Mouse (Mus musculus) inflammation-experienced regulatory T-cells, adult 6 months (primary cell): ENCODE results near the gene Prm1. TPM values are rescaled to one million over a fixed set of nuclear protein-coding genes. Genes with fewer than 3 reads are reported as not detected.
"Not testable (repeated sequence)": the region's sequence is repeated elsewhere in the genome, so short reads cannot be mapped to it uniquely, and the experiment has no call there.

Experiments
- ATAC-seq: one replicate; pipeline ENCODE4 v1.8.0; 2017
- polyA plus RNA-seq, 3 experiments: library from polyadenylated mRNA; unstranded; fragments of 100-300 nt; shearing (Covaris generic); gene quantifications; one replicate each; pipeline ENCODE4 v1.2.1; 2017

The Prm1 gene
- polyA plus RNA-seq = 1 to 10 TPM in 1 of 3 experiments, not detected in 2; 1.1 TPM

DNA sequence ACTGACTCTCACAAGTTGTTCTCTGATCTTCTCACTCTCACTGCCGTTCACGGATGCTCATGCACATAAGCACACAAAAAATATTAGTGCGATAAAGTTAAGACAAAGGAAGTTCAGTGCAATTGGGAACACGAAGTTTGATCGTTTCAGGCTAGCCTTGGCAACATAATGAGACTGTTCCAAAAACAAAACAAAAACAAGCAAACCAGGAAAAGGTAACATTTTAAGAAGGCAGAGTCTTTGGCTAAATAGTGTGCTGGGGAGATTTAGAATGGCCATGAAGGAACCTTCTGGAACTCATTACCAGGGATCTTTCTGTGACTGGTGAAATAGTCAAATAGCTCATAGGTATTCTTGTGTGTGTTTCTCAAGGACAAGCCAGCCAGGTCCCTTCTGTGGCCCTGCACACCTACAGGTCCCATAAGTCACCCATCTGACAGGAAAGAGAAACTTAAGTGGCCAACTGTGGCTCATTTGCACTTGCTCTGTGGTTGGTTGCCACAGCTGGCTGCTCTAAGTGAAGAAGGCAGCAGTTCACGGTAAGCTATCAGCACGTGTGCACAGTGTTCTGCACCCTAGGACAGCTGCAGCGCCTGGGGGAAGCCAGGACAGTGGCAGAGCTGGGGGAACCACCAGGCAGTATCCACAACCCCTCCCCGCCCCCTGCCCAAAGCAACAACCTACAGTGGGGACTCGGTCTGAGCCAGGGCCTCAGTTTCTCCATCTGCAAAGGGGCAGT is at the start of gene Prm1:
TSS of gene Prm1 (minus strand) at position 51 of the 739 bp plus-strand sequence.
- ATAC-seq = no peak

DNA sequence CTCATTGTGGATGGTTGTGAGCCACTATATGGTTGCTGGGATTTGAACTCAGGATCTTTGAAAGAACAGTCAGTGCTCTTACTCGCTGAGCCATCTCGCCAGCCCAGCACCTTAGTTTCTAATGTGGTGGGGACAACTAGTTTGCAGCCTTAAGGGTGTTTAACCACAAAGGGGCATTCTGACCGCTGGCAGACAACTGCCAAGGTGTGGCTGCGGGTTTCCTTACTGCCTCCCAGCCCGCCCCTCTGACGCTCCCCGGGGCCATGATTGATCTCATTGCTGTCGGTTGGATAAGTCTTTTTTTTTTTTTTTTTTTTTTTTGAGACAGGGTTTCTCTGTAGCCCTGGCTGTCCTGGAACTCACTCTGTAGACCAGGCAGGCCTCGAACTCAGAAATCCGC is 46.6 kb upstream of the Prm1 start:
- not testable (repeated sequence) for ATAC-seq

DNA sequence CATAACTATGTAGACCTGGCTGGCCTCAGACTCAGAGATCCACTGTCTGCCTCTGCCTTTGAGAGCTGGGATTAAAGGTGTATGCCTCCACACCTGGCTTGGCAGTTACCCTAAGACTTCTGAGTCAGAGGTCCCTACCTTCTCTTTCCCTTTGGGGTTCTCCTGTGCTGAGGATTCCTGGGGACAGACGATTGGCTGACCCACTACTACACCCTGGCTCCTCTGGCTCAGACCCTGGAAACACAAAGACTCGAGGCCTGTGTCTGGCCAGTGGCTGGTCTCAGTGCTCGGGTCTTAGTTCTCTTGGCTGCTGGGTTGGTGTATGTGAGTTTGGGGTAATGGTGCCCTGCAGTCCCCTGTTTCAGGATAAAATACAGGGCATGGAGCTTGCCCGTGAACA is 45.3 kb upstream of the Prm1 start:
- no peak for ATAC-seq

DNA sequence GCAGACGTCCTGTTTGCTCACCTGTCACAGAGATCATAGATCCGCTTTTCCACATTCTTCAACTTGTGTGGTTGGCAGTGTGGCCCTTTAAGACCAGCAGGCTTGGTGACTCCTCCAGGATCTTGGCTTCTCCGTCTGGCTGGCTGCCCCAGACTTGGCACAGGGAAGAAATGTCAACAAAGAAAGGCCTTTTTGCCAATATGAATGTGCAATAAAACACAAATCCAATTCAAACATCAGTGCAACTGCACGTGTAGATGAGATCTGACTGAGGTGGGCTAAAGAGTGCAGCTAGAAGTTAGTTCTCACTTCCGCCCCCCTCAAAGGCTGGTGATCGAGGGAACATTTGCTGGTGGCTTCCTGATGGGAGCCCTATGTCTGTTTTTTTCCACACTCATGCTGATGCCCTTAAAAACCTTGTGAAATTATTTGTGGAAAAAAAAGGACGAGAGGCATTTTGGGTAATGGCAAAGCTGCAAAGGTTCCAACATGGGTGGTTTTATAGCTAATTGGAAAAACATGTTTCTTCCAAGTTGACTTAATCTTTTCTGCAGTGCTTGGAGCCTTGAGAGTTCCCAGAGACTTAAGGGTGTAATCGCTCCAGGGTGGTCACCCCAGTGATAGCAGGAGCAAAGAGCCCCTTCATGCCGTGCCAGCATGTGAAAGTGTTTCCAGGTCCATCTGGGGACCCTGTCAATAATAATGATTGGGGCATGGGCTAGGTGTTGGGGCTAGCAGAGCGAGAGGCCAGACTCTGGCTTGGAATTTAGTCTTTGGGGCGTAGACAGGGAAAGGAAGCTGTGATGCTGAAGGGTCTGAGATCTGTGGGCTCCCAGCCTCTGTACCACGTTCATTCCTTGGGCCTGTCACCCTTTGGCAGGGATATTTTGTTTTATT is 44.6 kb upstream of the Prm1 start:
- no peak for ATAC-seq

DNA sequence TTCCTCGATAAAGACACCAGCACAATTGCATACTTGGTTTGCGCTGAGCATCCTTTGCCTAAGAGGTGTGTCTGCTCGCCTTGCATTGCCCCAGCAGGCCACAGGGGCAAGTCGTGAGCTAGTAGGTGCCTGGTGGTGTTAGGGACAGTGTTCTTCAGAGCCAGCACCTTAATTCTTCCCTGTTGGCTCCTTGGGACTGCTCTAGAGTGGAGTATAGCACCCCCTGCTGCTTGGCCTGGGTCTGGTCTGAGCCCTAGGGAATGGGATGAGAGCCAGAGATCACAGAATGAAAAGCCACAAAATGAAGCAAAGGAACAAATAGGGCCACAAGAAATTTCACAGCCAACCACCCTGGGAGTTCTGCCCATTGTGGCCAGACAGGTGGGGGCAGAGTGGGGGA is 40.9 kb upstream of the Prm1 start:
- peak; percentile 26 for ATAC-seq

DNA sequence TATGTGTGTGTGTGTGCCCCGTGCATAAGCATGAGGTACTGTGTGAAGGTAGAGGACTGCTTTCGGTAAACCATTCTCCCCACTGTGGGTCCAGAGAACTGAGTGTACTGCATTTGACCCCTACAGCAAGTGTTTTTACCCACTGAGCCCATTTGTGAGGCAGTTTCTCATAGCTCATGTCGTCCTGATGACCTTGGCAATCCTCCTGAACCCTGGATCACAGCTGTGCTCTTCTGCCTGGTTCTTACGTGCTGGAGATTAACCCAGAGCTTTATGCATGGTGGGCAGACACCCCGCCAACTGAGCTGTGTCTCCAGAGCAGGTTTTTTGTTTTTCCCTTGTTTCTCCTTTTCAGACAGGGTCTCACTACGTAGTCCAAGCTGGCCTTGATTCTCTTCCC is 40.3 kb upstream of the Prm1 start:
- no peak for ATAC-seq

DNA sequence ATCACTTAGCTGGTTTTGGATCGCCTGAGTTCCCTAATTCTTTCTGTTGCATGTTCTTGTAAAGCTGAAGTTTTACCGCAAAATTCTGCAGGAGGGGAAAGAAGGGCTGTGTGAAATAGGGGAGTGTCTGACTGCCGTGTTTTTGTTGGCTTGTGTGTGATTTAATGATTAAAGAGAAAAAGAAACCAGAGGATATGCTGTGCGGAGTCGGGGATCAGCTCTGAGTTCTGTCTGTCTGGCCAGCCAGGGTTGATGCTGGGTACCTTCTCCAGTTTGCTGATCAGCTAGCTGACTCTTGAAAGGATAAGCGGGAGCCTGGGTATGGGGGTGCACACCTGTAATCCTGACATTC is 38.7 kb upstream of the Prm1 start:
- ATAC-seq = peak; percentile 65

DNA sequence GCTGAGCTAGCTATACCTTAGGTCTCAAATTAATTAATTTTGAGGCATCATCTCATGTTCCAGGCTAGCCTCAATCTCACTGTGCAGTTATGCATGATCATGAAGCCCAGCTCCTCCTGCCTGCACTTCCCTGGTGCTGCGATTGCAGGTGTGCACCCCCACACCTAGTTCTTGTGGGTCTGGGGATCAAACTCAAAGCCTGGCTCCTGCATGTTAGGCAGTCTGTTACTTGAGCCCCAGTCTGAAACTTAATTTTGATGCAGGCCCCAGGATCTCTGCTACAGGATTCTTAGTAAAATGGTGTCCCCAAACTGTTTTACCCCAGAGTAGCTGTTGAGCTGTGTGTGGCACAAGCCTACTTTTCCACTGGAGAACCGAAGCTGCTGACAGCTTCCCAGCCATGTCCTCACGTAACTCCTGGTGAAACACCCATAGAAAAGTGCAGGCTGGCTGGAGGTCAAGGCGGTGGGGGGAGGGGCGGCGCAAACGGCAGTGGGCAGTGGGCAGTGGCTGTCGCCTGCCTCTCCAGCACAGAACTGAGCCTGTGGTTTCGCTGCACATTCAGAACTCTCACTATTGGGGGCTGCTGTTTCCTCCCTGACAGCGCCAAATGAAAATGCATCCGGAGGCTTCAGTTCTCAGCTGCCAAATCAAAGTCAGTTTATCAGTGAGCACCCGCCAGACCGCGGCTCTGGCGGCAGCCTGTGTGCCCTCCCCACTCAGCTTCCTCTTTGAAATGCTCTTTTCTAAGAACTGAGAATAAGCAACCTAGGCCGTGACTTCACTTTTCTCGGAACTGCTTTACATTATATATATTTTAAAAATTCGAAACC is 38.1 kb upstream of the Prm1 start:
- peak; percentile 88 for ATAC-seq

DNA sequence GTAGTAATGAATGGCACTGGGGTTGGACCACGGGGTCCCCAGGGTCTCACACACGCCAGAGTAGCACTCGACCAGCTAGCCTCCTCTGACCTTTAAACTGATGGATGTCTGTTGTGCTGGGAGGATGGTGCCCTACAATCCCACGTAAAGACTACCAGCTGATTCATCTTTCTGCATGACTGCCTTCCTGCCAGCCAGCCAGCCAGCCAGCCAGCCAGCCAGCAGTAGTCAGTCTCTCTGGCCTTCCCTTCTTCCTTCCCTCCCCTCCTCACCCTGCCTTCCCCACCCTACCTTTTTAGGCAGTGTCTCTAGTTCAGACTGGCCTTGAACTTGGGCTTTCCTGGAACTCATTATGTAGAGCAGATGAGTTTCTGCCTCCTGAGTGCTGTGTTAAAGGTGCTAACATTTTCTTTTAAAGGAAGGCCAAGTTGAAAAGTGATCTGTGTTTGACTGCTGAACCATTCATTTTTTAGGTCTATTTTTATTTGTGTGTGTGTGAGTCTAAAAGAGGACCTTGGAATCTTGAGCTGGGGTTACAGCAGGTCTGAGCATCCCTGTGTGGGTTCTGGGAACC is 36.7 kb upstream of the Prm1 start:
- no peak for ATAC-seq

DNA sequence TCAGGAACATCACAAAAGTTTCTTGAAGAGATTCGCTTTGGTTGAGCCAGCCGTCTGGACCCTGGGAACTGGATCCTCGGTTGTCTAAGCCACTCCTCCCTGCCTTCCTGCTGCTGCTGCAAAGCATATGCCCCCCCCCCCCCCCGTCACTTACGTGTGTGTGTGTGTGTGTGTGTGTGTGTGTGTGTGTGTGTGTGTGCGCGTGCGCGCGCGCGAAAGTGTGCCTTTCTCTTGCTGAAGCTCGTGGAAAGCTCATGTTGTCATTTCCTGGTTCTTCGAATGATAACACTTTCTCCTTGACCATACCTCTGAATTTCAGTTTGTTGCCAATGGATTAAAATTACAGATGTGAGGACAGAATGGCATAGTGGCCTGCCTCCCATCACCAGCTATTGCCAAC is 34.4 kb upstream of the Prm1 start:
- ATAC-seq = no peak

DNA sequence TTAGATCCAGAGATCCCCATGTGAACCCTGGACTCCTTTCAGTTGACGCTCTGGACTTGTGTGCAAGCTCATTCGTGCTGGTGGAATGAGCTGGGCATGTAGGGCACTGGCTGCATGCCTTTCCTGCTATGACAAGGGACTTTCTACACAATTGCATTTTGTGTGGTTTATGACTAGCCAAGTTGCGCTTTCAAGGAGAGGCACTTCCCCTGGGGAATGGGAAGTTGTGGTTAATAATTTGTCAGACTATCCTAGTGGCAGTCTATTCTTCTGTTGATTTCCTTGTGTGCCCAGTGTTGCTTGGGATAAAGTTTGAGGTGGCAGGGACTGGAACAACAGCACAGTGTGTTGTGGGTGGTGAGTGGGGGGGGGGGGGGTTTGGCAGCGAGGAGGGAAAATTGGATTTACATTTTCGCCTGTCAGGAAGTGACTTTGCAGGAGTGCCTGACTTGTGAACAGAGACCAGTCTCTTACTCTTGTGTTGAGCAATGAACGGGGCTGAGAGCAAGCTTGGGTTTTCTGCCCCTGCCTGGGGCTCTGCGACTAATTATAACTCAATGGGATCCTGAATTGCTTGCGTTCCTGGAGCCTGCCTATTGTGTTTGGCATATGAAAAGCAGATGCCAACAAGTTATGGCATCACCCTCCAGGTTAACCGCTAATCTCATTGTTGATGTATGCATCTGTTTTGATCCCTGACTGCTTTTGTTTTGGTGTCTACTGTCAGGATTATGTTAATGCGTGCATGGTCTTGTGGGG is 33.0 kb upstream of the Prm1 start:
- ATAC-seq = no peak

DNA sequence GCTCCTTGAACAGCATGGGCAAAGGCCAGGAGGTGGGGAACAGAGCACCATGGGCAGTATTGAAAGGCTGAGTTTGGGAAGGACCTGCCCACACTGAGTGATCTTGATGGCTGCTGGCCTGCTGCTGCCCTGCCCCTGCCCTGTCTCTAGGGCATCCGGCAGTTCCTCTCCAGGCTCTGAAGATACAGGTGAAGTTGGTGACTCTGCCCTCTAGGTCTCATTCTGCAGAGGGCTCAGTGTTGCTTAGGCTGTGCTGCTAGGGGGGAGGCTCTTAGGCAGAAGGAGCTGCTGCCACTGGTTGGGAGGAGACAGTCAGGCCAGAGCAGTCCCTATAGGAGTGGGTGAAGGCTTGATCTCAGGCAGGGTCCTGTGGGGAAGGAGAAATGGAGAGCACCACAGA is 32.3 kb upstream of the Prm1 start:
- ATAC-seq = no peak

DNA sequence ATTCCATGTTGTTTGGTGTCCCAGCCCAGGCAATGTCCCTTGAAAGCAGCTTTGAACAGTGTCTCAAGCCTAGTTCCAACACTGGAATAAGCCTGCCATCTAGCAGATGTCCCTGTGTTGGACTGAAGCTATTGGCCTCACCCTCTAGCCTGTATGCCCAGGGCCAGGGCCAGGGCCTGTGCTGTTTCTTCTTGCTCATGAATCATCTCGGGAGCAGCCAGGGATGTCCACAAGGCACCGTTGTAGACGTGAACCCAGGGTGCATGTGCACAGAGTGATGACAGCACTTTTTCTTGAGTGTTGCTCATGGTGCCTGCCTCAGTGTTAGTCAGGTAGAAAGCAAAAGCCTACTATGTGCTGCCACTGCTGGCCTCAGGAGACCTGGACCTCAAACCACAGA is 31.6 kb upstream of the Prm1 start:
- no peak for ATAC-seq

DNA sequence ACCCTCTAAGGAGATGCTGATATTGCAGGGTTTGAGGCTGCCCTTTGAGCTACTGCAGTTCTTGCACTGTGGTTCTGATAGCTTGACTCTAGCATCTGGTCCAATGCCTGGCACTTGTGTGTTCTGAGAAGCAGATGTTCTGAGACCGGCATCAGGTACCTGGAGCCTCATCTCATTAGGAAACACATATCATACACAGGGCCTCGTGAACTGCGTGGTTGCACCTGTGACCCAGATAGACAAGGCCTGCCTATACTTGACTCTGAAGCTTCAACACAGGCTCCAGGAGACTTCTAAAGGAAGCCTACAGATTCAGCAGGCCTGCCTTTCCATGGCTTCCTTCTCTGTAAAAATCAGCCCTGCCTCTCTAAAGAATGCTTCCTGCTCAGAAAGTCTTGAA is 30.7 kb upstream of the Prm1 start:
- no peak for ATAC-seq

DNA sequence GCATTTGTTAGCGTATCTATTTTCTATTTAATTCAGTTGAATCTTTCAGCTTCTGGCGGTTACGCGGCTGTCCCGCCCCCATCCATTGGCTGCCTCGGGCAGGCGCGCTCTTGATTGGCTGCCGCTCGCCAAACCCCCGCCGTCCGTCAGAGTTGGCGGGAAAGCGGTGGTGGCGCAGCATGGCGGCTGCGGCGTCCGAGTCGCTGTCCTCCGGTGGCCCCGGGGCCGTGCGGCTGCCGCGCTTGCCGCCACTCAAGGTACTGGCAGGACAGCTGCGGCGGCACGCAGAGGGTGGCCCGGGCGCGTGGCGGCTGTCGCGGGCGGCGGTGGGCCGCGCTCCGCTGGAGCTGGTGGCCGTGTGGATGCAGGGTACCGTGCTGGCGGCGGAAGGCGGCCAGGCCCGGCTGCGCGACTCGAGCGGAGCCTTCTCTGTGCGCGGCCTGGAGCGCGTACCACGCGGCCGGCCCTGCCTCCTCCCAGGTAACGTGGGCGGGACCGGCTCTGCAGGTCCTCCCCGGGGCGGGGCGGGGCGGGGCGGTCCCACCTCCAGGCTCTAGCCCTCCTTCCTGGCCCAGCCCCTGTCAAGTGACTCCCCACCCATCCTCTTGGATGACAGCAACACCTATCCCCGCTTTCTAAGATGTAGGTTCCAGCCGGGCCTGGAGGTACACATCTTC is 29.4 kb upstream of the Prm1 start, which contains the start of gene Rmi2:
TSS of gene Rmi2 (plus strand) at position 149 of the 677 bp plus-strand sequence.
- peak; percentile 85 for ATAC-seq

DNA sequence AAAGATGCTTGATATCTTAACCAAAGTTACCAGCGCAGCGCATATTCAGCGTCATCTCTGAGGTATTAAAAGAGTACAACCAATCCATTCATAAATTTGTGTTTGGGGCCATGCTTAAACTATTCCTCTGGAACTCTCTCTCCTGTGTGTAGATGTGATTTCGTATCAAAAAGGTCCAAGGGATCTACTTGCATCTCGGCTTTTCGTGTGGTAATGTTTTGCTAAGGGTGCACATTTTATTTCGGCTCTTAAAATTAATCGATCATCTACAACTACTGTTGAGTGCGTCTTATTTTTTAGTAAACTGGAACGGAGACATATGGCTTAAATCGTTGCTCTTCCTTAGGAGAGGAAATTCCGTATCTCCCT is 28.9 kb upstream of the Prm1 start:
- ATAC-seq = peak; percentile 1

DNA sequence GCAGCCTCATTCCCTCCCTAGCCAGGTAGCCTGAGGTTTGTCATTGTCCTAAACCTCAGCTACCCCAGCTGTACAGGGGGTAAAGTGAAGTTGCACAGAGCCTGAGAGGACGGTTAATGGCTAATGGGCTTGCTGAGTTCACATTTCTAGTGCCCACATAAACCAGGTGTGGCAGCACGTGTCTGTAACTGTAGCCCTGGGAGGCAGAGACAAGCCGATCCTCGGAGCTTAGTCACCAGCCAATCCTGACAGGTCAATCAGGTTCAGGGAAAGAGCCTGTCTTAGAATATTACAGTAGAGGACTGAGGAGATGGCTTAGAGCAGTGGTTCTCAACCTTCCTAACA is 22.8 kb upstream of the Prm1 start:
- no peak for ATAC-seq

DNA sequence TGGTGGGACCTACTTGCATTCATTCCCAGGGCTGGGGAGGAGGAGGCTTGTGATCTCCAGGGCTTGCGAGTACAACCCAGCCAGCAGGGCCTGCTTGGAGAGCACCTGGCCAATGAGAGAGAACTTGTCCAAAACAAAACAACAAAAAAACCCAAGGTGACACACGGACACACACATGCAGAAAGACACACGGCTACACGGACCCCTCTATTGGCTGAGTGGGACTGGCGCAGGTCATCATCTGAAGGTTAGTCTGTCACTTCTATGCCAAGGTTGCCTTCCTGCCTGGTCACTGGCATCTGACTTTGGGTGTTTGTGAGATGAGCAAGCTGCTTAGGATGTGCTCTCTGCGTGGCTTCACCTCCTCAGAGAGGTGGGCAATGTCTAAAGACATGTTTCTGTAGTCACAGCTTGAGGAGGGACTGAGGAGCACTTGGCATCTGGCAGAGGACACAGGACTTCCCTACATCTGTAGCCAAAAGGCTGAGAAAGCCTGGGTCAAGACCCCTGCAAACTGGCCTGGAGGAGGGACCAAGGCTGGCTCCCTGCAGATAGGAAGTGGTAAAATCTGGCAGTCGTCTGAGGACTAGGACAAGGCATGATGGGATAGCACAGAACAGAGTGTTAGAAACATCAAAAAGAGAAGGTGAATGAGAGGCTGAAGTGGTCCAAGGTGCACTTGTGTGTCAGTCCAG is 22.3 kb upstream of the Prm1 start:
- ATAC-seq = no peak

DNA sequence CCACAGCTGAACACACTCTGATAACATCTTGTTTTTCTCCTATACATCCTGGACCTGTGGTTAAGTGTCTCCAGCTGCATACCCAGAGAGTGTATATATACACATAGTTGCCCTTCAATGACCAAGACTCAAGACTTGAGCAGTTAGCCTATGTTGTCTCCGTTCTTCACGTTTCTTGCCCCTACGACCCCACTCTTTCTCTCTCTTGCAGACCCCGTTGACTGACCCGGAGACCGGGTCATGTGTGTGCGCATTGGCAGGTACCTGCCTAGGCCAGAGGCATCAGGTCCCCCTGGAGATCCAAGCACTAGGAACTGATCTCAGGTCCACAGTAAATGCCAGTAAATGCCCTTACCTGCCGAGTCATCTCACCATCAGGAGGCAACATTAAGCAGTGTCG is 21.6 kb upstream of the Prm1 start:
- no peak for ATAC-seq

DNA sequence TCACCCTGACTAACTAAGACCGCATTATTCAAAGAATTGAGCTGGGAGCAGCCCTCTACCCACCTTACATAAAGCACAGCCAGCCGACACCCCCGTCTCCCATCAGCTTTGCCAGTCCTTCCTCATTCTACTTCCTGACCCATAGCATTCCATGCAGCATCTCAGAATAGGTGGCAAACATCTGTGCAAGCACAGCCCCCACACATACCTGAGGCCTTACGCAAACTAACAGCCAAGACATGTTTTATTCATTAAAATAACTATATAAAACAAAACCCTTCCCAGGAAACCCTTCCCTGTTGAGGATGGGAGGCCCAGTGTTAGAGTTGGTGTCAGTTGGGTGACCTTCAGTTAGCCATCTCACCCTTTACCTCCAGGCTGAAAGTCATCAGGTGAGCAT is 20.2 kb upstream of the Prm1 start:
- ATAC-seq = no peak

DNA sequence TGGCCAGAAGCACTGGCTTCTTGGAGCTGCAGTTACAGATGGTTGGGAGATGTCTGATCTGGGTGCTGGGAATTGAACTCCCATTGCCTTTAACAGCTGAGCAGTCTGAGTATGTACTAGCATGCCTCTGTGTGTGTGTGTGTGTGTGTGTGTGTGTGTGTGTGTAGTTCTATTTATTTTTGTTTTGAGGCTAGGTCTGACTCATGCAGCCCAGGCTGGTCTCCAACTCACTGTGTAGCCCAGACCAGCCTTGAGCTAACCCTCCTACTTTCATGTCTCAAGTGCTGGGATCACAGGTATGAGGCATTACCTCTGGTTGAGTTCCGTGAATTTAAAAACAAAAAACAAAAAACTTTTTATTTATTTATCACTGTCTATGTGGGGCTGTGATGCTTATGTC is 18.9 kb upstream of the Prm1 start:
- no peak for ATAC-seq
